Mouse (Mus musculus) Muller cell, postnatal 12 days (primary cell): ENCODE results near the gene Itgb2.

Source experiments
- DNase-seq: peaks from one replicate; pipeline ENCODE4 v3.0.0-alpha.2; 2015; ENCODE audit errors: inconsistent ontology term

The Itgb2 gene

GRCm38 (mm10) chr10:77587091-77587775, 57.2 kb downstream of the Itgb2 start:
- DNase-seq: no peak

- DNase-seq: no peak
These were observed 58.0 kb downstream of the Itgb2 start for GRCm38 (mm10) chr10:77588036-77588435.

- DNase-seq: no peak
These were observed 59.1 kb downstream of the Itgb2 start for GRCm38 (mm10) chr10:77589117-77589516.

- no peak for DNase-seq
These were observed 59.7 kb downstream of the Itgb2 start for GRCm38 (mm10) chr10:77589749-77590148.

- peak; percentile 32 for DNase-seq
These were observed 60.8 kb downstream of the Itgb2 start for GRCm38 (mm10) chr10:77590812-77591211.

- no peak for DNase-seq
These were observed 61.5 kb downstream of the Itgb2 start for GRCm38 (mm10) chr10:77591546-77591945.

GRCm38 (mm10) chr10:77596060-77596459, 66.0 kb downstream of the Itgb2 start:
- no peak for DNase-seq

GRCm38 (mm10) chr10:77603021-77603420, 73.0 kb downstream of the Itgb2 start:
- no peak for DNase-seq

GRCm38 (mm10) chr10:77604111-77604510, 74.1 kb downstream of the Itgb2 start:
- no peak for DNase-seq

- no peak for DNase-seq
These were observed 74.9 kb downstream of the Itgb2 start for GRCm38 (mm10) chr10:77604958-77605357.

GRCm38 (mm10) chr10:77605368-77605767, 75.3 kb downstream of the Itgb2 start:
- peak; percentile 73 for DNase-seq

- DNase-seq: peak; percentile 97
These were observed 76.1 kb downstream of the Itgb2 start, which contains the start of the genes Sumo3 and Gm49325 for GRCm38 (mm10) chr10:77605908-77606826. TSS of gene Sumo3 (plus strand) at chr10:77606097. TSS of gene Gm49325 (plus strand) at chr10:77606197.

- DNase-seq: no peak
These were observed 76.8 kb downstream of the Itgb2 start for GRCm38 (mm10) chr10:77606855-77607254.

- peak; percentile 9 for DNase-seq
These were observed 77.4 kb downstream of the Itgb2 start for GRCm38 (mm10) chr10:77607441-77607840.

GRCm38 (mm10) chr10:77608589-77608988, 78.5 kb downstream of the Itgb2 start:
- DNase-seq: no peak

- DNase-seq: no peak
These were observed 80.3 kb downstream of the Itgb2 start for GRCm38 (mm10) chr10:77610221-77610961.

GRCm38 (mm10) chr10:77613409-77613808, 83.4 kb downstream of the Itgb2 start:
- DNase-seq: peak; percentile 43
